Mouse (Mus musculus) midbrain, embryonic 11.5 days (tissue): Measurements from ENCODE around the gene Gda. TPM values are rescaled to one million over a fixed set of nuclear protein-coding genes. Genes with fewer than 3 reads are reported as not detected.

ENCODE experiments used
- ATAC-seq: fragments of 200-750 bp; cut with Nextera tagmentation; 2 replicates; pipeline ENCODE4 v1.8.0; 2017; ENCODE audit warnings: moderate TSS enrichment, moderate library complexity; ENCODE audit not compliant: low FRiP score
- DNase-seq: peaks from one replicate; pipeline ENCODE4 v3.0.0; 2015; ENCODE audit warnings: low spot score; ENCODE audit errors: missing footprints
- H3K27ac ChIP-seq: fragments of 300-500 bp; sonication (generic); 2 replicates; pipeline ENCODE4 v1.5.1; 2014; ENCODE audit warnings: low read depth, low read length
- H3K27me3 ChIP-seq: fragments of 300-500 bp; sonication (generic); 2 replicates; pipeline ENCODE4 v1.6.1; 2014; ENCODE audit warnings: mild to moderate bottlenecking, low read length, moderate library complexity, mixed read lengths; ENCODE audit not compliant: control insufficient read depth, insufficient read depth
- H3K36me3 ChIP-seq: fragments of 300-500 bp; sonication (generic); 2 replicates; pipeline ENCODE4 v1.6.1; 2014; ENCODE audit warnings: mild to moderate bottlenecking, low read length, moderate library complexity, mixed read lengths; ENCODE audit not compliant: control insufficient read depth, insufficient read depth
- H3K4me1 ChIP-seq: fragments of 300-500 bp; sonication (generic); 2 replicates; pipeline ENCODE4 v1.6.1; 2014; ENCODE audit warnings: low read length; ENCODE audit not compliant: control insufficient read depth, insufficient read depth
- H3K4me2 ChIP-seq: fragments of 300-500 bp; sonication (generic); 2 replicates; pipeline ENCODE4 v1.6.1; 2014; ENCODE audit warnings: mild to moderate bottlenecking, moderate library complexity
- H3K4me3 ChIP-seq: fragments of 300-500 bp; sonication (generic); 2 replicates; pipeline ENCODE4 v1.5.1; 2014; ENCODE audit warnings: low read depth, low read length
- H3K9ac ChIP-seq: fragments of 300-500 bp; sonication (generic); 2 replicates; pipeline ENCODE4 v1.6.1; 2014; ENCODE audit warnings: low read length
- H3K9me3 ChIP-seq: fragments of 300-500 bp; sonication (generic); 2 replicates; pipeline ENCODE4 v1.6.1; 2016; ENCODE audit warnings: low read length; ENCODE audit not compliant: control insufficient read depth
- WGBS: fragments of 180-500 bp; shearing (Covaris S2); extraction: QIAGEN DNeasy Blood & Tissue Kit; methylation state at CpG from one replicate; pipeline ENCODE4 v1.1.7; 2014; 5-methylcytosine and 5-hydroxymethylcytosine counted together
- polyA plus RNA-seq: library from polyadenylated mRNA; unstranded; fragments of >200 nt; fragmentation: Nextera tagmentation; extraction: Ambion mirVana; gene quantifications from 2 replicates; pipeline ENCODE4 v1.2.1, GENCODE M21; 2014

The Gda gene
- polyA plus RNA-seq, 1 experiment from 2014 or later = 0.05 TPM

GRCm38 (mm10) chr19:21491391-21491790, 18.1 kb upstream of the Gda start:
- H3K27ac ChIP-seq = no peak overlapping the region
- no peak overlapping the region for H3K4me3 ChIP-seq
- H3K9ac ChIP-seq = no peak overlapping the region
- H3K4me2 ChIP-seq = no peak overlapping the region
- no peaks in the 10 kb centered on the region for H3K36me3 ChIP-seq
- no peaks in the 10 kb centered on the region for H3K4me1 ChIP-seq
- ATAC-seq (no peak), DNase-seq (no peak)
- H3K27me3 ChIP-seq = no peaks in the 10 kb centered on the region
- no peaks in the 10 kb centered on the region for H3K9me3 ChIP-seq

- no peak overlapping the region for H3K9ac ChIP-seq
- no peaks in the 10 kb centered on the region for H3K36me3 ChIP-seq
- no peak for DNase-seq
- H3K4me3 ChIP-seq = no peak overlapping the region
- no peak overlapping the region for H3K4me2 ChIP-seq
- no peak for ATAC-seq
- H3K27me3 ChIP-seq = no peaks in the 10 kb centered on the region
- no peaks in the 10 kb centered on the region for H3K9me3 ChIP-seq
- no peaks in the 10 kb centered on the region for H3K4me1 ChIP-seq
- H3K27ac ChIP-seq = no peak overlapping the region
- 84% methylated on average over 5 of the region's 5 CpGs for WGBS
These were observed 14.1 kb upstream of the Gda start for GRCm38 (mm10) chr19:21487124-21487944.

GRCm38 (mm10) chr19:21482096-21482495, 8.9 kb upstream of the Gda start:
- no peak for ATAC-seq
- H3K9me3 ChIP-seq = no peaks in the 10 kb centered on the region
- WGBS = 94% methylated on average over 2 of the region's 2 CpGs

GRCm38 (mm10) chr19:21481031-21481430, 7.8 kb upstream of the Gda start:
- no peaks in the 10 kb centered on the region for H3K27me3 ChIP-seq
- no peak for ATAC-seq
- no peak for DNase-seq
- 87% methylated on average over 1 of the region's 1 CpGs for WGBS
- H3K4me3 ChIP-seq = no peak overlapping the region
- H3K27ac ChIP-seq = no peak overlapping the region
- no peaks in the 10 kb centered on the region for H3K4me1 ChIP-seq
- H3K9ac ChIP-seq = no peak overlapping the region
- no peaks in the 10 kb centered on the region for H3K9me3 ChIP-seq
- no peaks in the 10 kb centered on the region for H3K36me3 ChIP-seq
- H3K4me2 ChIP-seq = no peak overlapping the region

More at GRCm38 (mm10) chr19:21482096-21482495, 8.9 kb upstream of the Gda start:
- DNase-seq = no peak
- Histone ChIP-seq H3K4me3 (no peak overlapping the region), H3K27ac (no peak overlapping the region), H3K9ac (no peak overlapping the region), H3K27me3 (no peaks in the 10 kb centered on the region), H3K4me1 (no peaks in the 10 kb centered on the region), H3K36me3 (no peaks in the 10 kb centered on the region), H3K4me2 (no peak overlapping the region)

- H3K4me2 ChIP-seq = no peak overlapping the region
- H3K27ac ChIP-seq = no peak overlapping the region
- no peaks in the 10 kb centered on the region for H3K9me3 ChIP-seq
- no peaks in the 10 kb centered on the region for H3K36me3 ChIP-seq
- no peaks in the 10 kb centered on the region for H3K4me1 ChIP-seq
- no peak overlapping the region for H3K9ac ChIP-seq
- no peaks in the 10 kb centered on the region for H3K27me3 ChIP-seq
- H3K4me3 ChIP-seq = no peak overlapping the region
- 61% methylated on average over 2 of the region's 2 CpGs for whole genome bisulfite sequencing
- DNase-seq (no peak), ATAC-seq (no peak)
These were observed 6.8 kb upstream of the Gda start for GRCm38 (mm10) chr19:21480053-21480419.

- ATAC-seq (no peak), DNase-seq (no peak)
- Histone ChIP-seq H3K9ac (no peak overlapping the region), H3K4me3 (no peak overlapping the region), H3K36me3 (no peaks in the 10 kb centered on the region), H3K9me3 (no peaks in the 10 kb centered on the region), H3K27ac (no peak overlapping the region), H3K27me3 (no peaks in the 10 kb centered on the region), H3K4me2 (no peak overlapping the region), H3K4me1 (no peaks in the 10 kb centered on the region)
- 74% methylated on average over 18 of the region's 18 CpGs for WGBS
These were observed 6.2 kb upstream of the Gda start for GRCm38 (mm10) chr19:21479183-21480052.

GRCm38 (mm10) chr19:21478538-21478937, 5.3 kb upstream of the Gda start:
- Histone ChIP-seq H3K4me2 (no peak overlapping the region), H3K27me3 (no peaks in the 10 kb centered on the region), H3K4me3 (no peak overlapping the region), H3K27ac (no peak overlapping the region), H3K9ac (no peak overlapping the region), H3K9me3 (no peaks in the 10 kb centered on the region), H3K36me3 (no peaks in the 10 kb centered on the region), H3K4me1 (no peaks in the 10 kb centered on the region)
- DNase-seq = no peak
- no peak for ATAC-seq
- WGBS = 81% methylated on average over 3 of the region's 3 CpGs

- 81% methylated on average over 2 of the region's 2 CpGs for WGBS
- H3K36me3 ChIP-seq = no peaks in the 10 kb centered on the region
- H3K4me3 ChIP-seq = no peak overlapping the region
- H3K9ac ChIP-seq = no peak overlapping the region
- DNase-seq (no peak), ATAC-seq (no peak)
- H3K9me3 ChIP-seq = no peaks in the 10 kb centered on the region
- no peak overlapping the region for H3K4me2 ChIP-seq
- no peak overlapping the region for H3K27ac ChIP-seq
- H3K4me1 ChIP-seq = no peaks in the 10 kb centered on the region
- H3K27me3 ChIP-seq = peaks cover 3% of the 10 kb centered on the region; the same call in 1 of the 2 replicates
These were observed 4.5 kb upstream of the Gda start for GRCm38 (mm10) chr19:21477780-21478179.

- DNase-seq (no peak), ATAC-seq (no peak)
- Histone ChIP-seq H3K4me3 (no peak overlapping the region), H3K9me3 (no peaks in the 10 kb centered on the region), H3K27ac (no peak overlapping the region), H3K9ac (no peak overlapping the region), H3K4me2 (no peak overlapping the region), H3K4me1 (no peaks in the 10 kb centered on the region), H3K36me3 (no peaks in the 10 kb centered on the region), H3K27me3 (peaks cover 13% of the 10 kb centered on the region)
- WGBS = 89% methylated on average over 3 of the region's 3 CpGs
These were observed 3.5 kb upstream of the Gda start for GRCm38 (mm10) chr19:21476782-21477181.
